ENCODE assay signal across 12 mouse cellular contexts in genomic region chr7:130726724-130727422, GRCm38 (mm10). TPM values are rescaled to one million over a fixed set of nuclear protein-coding genes. Genes with fewer than 3 reads are reported as not detected.
DNase-seq lines count a peak whose midpoint lies in the region; ATAC-seq and TF ChIP-seq lines count a peak whose summit lies in the region.
"Had no signal": no experiment of that assay in that cellular context is flagged by ENCODE, and none has a peak within 500 bp of the region (broad histone marks: within the 10 kb centered on the region; RNA-seq: fewer than 3 reads in every experiment).

No protein-coding gene starts in this region.

- 57% methylated on average over 8 of the region's 8 CpGs for WGBS in thymus, adult 2 months
- WGBS in forebrain, embryonic 14.5 days = 82% methylated on average over 8 of the region's 8 CpGs

- H3K27ac ChIP-seq in thymus, adult 2 months (ENCODE audit: control insufficient read depth, insufficient read depth, low read length) = no peak overlapping the region
- H3K27ac ChIP-seq in forebrain, embryonic 14.5 days (ENCODE audit: low read depth, low read length) = no peak overlapping the region

- DNase-seq in heart, adult 18-20 months = peak; percentile 30 to 35
- no peak for DNase-seq in heart, postnatal 36 days
- peak; percentile 24 for DNase-seq in thymus, postnatal 0 days (ENCODE audit: low spot score)
- no peak for DNase-seq in thymus, adult 2 months
- DNase-seq in heart, postnatal 4 days = peak; percentile 44
- DNase-seq in testis, postnatal 10 days (ENCODE audit: low spot score) = peak; percentile 69
- no peak for DNase-seq in forebrain, embryonic 14.5 days (ENCODE audit: low spot score)
- no peak for DNase-seq in cerebellum, adult 8-10 months
- DNase-seq: right cerebral cortex, postnatal 14 days had no signal

- TF ChIP-seq CTCF in thymus, adult 2 months (IDR thresholded peaks at IDR 0.05; ENCODE audit: borderline replicate concordance, control insufficient read depth, extremely low read depth, insufficient read depth, low read length, poor library complexity) = no peak

- no peak for TF ChIP-seq POLR2A in thymus, adult 2 months (IDR thresholded peaks at IDR 0.05; ENCODE audit: control insufficient read depth, extremely low read depth, insufficient read depth, low read length, poor library complexity)

- no peak for ATAC-seq in forebrain, embryonic 14.5 days

- no peaks in the 10 kb centered on the region for H3K27me3 ChIP-seq in thymus, adult 2 months (ENCODE audit: control insufficient read depth, insufficient read depth, low read length)
- no peaks in the 10 kb centered on the region for H3K27me3 ChIP-seq in forebrain, embryonic 14.5 days (replicated peaks; ENCODE audit: control insufficient read depth, insufficient read depth, low read length)

- no peaks in the 10 kb centered on the region for H3K36me3 ChIP-seq in thymus, adult 2 months (ENCODE audit: control insufficient read depth, insufficient read depth, low read length)
- peaks cover 41% of the 10 kb centered on the region for H3K36me3 ChIP-seq in forebrain, embryonic 14.5 days (ENCODE audit: control insufficient read depth, insufficient read depth, low read length)

- intact Hi-C loops in heart, postnatal 36 days (cut with DNase I) = no loop called here

- peaks cover 11% of the 10 kb centered on the region for H3K4me1 ChIP-seq in thymus, adult 2 months (replicated peaks; ENCODE audit: control insufficient read depth, insufficient read depth, low read length)
- H3K4me1 ChIP-seq in forebrain, embryonic 14.5 days (ENCODE audit: control insufficient read depth, insufficient read depth, low read length) = peaks cover 9% of the 10 kb centered on the region; the same call in 1 of the 2 replicates

- no peak overlapping the region for H3K4me3 ChIP-seq in thymus, adult 2 months (ENCODE audit: control insufficient read depth, insufficient read depth, low read length)
- no peak overlapping the region for H3K4me3 ChIP-seq in forebrain, embryonic 14.5 days (ENCODE audit: low read depth, low read length)

- H3K4me2 ChIP-seq in forebrain, embryonic 14.5 days (ENCODE audit: low read length) = no peak overlapping the region

- H3K9me3 ChIP-seq in forebrain, embryonic 14.5 days (replicated peaks; ENCODE audit: control insufficient read depth, low read length) = no peaks in the 10 kb centered on the region

- no peak overlapping the region for H3K9ac ChIP-seq in forebrain, embryonic 14.5 days (ENCODE audit: low read length)

RNA-seq across cellular contexts. Expression of gene Btbd16, which starts 47.0 kb away (rescaled TPM):
- under 1 TPM in 1 of 2 experiments, not detected in 1; 0.36 TPM for total RNA-seq in heart, adult 18-20 months (2021)
- not detected for total RNA-seq in heart, postnatal 36 days (2021)
- 0.19 and 0.62 TPM in 2 replicates for polyA plus RNA-seq in thymus, postnatal 0 days (2015; fragmentation: Nextera tagmentation; extraction: Ambion mirVana)
- 0.13 and 0.15 TPM in 2 replicates for polyA plus RNA-seq in thymus, adult 2 months (2012; rRNA removed)
- under 1 TPM; 0.16 to 0.24 TPM for total RNA-seq in heart, postnatal 4 days (2021)
- not detected in 2 replicates for polyA plus RNA-seq in forebrain, embryonic 14.5 days (2014; fragmentation: Nextera tagmentation; extraction: Ambion mirVana)
- total RNA-seq: CH12.LX; midbrain, postnatal 0 days had no signal
- polyA plus RNA-seq: limb, embryonic 11.5 days had no signal

Comparison
In these comparisons a context has a peak if more than half of its experiments do, and no peak if none do; other contexts are left out.
1. DNase-seq: peak in heart, adult 18-20 months (2 of 2), thymus, postnatal 0 days (single experiment), heart, postnatal 4 days (single experiment) and testis, postnatal 10 days (single experiment); none in heart, postnatal 36 days (0 of 2), thymus, adult 2 months (single experiment), forebrain, embryonic 14.5 days (single experiment) and cerebellum, adult 8-10 months (single experiment).